Mouse (Mus musculus) right cerebral cortex, adult 18-20 months (tissue): ENCODE results near the gene Cdc6.
A peak's percentile ranks its signal among the peaks of the same experiment; 100 is the strongest.
"Not testable (repeated sequence)": the region's sequence is repeated elsewhere in the genome, so short reads cannot be mapped to it uniquely, and the experiment has no call there.

Source experiments
- DNase-seq: peaks from one replicate; pipeline ENCODE4 v3.0.0; 2022; ENCODE audit warnings: mixed read lengths

Gene Cdc6

DNA sequence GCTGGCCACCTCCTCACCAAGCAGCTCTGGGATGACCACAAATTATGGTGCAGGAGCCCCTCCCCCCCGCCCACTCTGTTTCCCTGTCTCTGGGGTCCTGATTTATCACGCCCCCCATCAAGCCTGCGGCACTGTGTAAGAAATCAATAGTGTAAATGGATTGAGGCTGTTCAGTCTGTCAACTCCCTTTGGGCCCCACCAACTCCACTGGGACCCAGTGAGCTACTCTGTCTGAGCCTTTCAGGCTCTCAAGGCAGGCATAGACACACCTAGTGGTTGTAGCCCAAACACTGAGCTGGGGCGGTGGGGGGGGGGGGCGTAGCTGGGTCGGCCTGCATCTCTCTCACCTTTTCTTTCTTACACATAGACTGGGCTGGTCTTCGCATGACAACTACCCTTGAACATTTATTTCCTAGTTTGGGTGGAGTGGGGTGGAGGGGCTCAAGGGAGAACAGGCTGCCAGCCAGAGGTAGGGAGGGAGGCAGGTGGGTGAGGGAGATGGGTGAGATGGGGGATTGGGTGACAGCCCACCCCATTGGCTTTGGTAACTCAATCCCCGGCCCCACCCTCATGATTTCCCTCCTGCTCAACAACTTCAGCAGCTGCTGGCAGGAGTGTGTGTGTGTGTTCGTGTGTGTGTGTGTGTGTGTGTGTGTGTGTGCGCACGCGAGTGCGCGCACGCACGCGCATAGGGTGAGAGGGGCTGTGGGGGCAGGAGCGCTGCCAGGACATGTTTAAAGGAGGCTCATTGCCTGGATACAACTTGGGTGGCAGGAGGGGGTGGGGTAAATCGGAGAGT, 24.9 kb downstream of the Cdc6 start:
- no peak for DNase-seq

DNA sequence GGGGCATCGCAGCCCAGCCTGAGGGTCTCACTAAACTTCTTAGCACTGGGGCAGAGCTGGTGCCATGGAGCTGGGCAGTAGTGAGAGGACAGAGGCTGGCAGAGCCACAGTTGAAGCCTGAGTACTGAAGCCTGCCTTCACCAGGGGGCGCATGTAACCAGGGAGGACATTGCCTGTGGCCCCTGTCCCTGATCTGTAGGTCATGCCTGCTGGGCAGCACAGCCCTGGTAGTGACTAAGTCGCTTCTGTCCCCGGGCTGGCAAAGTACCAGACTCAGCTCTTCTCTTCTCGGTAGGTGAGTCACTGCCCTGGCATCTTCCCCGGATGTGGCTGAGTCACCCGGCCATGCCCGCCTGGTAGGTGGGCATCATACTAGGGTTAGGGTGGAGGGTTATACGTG, 25.6 kb downstream of the Cdc6 start:
- peak; percentile 83 for DNase-seq

DNA sequence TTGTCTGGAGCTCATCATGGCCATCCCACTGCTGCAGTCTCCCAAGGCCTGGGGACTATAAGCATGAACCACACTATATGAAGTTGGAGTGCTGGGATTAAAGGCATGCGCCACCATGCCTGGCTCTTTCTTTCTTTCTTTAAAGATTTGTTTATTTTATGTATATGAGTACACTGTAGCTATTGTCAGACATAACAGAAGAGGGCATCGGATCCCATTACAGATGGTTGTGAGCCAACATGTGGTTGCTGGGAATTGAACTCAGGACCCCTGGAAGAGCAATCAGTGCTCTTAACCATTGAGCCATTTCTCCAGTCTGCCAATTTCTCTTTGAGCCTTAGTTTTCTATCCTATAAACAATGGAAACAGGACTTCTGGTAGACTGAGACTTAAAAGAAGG, 26.2 kb downstream of the Cdc6 start:
- DNase-seq = not testable (repeated sequence)

DNA sequence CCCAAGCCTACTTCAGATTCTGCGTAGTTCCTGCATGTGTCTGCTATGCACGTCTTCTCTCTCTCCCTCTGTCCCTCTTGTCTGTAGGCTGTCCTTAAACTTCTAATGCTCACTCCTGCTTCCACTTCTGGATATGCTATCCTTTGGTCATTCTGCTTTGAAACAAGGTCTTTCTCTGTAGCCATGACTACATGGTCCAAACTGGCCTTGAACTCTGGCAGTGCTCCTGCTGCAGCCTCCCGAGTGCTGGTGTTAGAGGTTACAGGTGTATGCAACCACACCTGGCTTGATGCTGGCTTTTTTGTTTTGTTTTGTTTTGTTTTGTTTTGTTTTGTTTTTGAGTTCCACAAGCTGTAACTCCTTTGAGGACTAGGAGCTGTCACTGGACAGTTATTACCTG, 26.8 kb downstream of the Cdc6 start:
- no peak for DNase-seq

DNA sequence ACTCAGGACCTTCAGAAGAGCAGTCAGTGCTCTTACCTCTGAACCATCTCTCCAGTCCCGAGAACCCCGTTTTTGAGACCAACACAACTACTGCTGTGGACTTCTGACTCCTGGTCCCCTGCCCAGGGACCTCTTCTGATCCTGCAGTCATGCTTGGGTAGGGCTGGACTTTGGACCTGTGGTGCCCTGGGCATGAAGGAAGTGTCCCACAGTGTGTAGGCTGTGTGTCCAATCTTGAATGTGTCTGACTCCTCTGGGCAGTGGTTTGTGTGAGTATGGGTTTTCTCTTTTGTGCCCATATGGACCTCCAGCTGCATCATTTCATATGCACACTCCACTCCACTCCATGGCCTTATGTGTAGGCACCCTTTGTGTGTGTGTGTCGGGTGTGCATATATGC, 27.5 kb downstream of the Cdc6 start:
- no peak for DNase-seq

DNA sequence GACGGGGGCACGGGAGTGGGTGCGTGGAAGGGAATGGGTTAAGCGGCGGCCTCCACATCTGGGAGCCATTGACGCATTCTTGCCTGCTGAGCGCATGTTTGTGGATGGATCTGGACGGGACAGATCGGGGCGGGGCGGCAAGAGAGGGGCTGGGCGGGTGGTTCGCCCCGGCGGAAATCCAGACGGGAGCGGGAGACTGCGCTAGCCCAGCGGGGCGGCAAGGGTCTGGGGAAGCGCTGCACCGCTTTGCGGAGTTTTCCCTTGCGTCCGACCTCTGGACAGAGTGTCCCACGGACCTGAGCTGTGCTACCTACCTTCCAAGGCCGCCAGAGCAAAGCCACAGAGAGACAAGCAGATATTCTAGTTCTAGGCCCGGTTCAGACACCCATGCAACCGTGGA, 28.6 kb downstream of the Cdc6 start:
- DNase-seq = no peak

DNA sequence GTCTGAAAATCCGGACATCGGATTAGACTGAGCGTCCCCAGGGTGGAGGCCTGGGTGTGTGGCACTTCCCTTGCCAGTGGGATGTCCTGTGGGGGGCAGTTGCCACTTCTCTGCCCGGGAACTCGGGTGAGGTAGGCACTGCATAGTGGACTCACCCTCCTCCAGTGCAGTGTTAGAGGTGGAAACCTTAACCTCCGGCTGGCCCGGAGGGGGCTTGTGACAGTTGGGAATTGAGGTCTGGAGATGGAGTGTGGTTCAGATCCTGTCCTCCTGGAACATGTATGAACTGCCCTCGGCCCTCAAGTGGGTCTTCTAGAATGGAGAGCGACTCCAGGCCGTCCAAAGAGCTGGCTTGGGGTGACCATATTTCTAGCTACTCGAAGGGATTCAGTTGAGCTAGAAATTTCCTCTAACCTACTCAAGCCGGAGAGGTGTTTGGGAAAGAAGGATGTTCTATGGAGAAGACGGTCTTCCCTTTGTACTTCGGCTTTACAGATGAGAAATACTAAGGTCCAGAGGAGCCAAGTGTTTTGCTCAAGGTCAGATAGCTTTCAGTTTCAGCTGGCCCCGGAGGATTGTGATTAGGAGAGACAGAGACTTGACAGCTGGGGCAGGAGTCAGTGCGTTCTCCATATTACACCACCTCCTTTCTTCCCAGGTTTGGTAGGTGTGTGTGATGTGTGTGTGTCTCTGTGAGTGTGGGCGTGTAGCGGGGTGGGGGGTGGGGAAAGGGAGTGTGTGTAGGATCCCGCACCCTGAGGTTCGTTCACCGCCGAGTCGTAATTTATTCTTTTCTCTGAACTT, 29.2 kb downstream of the Cdc6 start:
- no peak for DNase-seq

DNA sequence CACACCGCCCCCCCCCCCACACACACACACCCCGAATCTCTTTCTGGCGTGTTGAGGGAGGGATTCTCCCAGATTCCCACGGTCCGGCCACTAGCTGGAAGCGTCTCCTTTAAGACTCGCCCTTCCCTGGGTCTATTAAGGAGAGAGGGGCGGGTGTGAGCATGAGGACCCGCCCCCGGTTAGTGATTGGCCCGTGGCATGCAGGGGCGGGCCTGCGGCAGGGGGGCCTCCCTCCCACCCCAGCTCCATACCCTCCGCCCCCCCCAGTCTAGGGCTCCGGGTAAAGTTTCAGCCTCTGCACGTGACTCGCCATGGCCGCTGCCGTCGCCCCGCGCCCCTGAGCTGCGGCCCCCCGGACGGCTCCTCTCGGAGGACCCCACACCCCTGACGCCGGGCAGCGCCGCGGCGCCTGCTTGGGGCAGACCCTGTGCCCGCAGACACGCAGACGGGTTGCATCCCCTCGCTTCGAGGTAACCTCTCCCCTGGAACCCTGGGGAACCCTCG, 29.9 kb downstream of the Cdc6 start:
- DNase-seq = peak; percentile 76

DNA sequence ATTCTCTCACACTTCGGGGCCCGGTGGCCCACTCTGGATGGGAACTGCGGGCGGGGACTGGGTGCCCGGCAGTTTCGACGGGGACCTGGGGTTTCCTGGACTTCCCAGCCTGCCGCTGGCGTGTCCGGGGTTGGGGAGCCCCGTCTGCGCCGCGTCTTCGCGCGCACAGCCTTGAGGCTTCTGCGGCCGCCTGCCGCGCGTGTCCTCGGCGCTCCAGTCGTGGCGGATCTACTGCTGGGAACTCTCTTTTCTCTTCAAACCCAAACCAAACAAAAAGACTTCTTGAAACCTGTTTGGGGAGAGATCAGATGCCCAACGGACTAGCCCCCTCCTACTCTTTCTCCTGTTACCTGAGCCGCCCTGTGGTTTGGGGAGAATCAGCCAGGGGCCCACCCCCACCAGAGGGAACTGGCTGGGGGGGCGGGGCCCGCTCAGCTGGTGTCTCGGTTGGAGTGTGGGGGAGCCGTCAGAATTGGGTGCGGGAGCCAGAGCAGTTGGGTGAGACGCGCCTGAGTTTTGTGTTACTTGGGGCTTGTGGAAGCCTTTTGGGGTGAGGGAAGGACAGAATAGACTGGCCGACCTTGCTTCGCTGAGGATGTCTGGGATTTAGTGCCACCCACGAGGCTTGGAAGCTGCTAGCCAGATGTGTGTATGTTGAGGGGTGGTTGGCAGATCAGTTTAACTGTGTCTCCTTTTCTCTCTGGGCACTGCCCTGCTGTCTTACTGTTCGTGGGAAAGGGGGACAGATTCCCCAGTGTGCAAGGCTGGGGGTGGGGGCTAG, 30.5 kb downstream of the Cdc6 start:
- DNase-seq = no peak

DNA sequence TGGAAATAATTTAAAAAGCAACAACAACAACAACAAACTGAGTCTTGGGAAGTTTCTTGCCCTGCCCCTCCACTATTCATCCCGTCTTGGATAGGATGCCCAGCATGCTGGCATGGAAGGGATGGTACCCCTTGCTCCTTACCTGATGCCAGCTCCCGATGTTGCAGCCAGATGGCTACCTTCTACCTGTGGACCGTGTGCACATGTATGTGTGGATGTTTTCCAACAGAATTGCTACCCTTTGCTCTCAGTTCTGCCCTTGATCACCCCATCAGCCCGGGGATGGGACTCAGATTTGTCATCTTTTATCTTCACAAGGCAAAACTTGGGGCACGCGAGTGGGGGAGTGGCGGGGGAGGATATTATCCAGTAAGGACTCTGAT, 31.1 kb downstream of the Cdc6 start:
- no peak for DNase-seq

DNA sequence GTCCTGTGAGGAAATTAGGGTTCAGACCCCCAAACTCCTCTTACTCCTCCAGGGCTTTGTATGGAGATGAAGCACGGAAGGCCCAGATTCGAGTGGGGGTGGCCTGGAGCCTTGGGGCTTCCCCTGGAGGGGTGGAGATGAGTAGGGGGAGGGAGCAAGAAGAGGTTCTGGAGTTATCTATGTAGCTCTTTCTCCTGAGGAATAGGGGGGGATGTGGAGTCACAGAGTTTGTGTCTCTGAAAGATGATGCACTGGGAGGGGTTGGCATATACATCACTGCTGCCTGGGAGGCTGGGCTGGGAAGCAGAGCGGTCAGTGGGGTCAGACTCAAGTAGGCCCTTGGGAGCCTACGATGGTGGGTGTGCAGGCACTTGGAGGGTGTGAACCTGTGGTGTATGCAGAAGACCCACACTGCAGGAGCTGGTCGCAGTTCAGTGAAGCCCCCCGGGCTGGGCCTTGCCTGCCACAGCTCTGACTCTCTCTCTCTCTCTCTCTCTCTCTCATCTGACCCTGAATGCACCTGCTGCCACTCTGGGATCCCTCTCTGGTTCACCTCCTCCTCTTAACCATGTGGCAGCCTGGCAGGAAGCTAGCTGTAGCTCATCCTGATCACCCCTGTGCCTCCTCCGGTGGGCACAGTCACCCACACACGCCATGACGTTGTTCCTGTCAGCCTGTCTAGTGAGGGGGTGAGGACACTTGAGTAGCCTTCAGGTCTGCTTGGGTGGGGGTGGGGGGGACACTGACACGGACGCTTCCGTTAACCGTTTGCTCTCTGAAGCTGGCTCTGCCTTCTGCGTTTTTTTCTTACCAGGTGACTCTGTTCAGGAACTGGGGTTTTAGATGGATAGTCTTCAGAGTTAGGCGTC, 31.7 kb downstream of the Cdc6 start:
- no peak for DNase-seq

DNA sequence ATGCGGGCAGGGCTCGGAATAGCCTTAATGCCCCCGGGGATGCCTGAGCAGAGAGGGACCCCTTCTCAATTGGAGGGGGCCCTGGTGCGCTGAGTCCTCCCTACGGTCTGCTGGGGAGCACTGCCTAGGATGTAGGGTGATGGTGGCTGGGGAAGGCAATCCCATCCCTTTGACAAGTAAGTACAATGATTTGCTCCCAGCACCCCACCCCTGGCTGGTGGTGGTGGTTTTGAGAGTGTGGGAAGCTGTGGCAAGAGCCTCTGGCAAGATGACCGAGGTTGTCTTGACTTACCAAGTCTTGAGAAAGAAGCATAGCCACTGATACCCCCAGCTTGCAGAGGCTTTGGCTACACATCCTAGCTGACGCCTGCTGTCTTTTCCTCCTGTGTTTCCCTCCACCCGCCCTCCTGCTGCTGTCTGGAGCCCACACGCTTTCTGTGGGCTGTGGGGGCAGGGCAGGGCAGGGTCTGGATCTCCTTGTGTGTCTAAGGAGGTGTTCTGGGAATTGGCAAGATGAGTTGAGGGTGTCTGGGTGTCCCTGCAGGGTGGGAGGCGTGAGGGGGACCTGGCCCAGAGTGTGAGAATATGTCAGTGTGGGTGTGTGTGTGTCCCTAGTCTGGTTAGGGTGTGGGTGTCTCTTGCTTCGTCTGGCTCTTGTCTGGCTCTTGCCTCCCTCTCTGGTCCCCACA, 32.5 kb downstream of the Cdc6 start:
- peak; percentile 78 for DNase-seq

DNA sequence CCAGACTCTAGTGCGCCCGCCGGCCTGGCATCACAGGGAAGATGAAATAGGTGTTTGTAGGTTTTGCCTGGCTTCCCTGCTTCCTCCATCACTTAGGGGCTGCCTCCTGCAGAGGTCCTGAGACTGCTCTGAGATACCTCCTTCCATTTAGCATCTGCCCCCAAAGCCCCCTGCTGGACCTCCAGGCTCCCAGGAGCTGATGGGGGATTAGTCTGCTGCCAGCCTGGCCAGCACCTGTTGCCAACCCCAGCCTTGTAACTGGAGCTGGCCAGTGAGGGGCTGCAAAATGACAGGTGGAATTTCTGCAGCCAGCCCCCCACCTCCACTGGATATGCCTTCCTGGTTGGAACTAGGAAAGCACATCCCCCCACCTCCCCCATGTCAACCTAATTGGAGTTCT, 33.2 kb downstream of the Cdc6 start:
- no peak for DNase-seq

DNA sequence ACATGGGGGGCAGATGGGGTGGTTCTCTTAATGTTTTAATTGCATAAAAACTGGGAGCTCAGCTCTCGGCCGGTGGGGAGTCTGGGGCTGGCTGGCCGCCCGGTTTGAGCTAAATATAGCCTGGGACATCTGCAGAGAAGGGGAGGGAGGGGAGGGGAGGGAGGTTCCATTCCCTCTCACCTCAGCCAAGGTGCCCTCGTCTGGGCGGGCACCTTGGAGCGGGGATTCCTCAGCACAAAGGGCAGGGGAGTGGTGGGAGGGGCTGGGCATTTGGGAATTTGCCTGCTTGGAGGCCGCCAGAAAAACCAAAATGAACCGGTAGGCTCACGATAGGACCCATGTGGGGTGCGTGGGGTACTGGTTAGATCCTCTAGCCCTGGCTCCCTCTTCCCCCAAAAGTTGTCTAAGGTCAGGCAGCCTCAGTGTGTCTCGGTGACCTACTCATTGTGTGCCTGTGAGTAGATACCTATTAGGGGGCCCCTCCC, 33.8 kb downstream of the Cdc6 start:
- DNase-seq = no peak

DNA sequence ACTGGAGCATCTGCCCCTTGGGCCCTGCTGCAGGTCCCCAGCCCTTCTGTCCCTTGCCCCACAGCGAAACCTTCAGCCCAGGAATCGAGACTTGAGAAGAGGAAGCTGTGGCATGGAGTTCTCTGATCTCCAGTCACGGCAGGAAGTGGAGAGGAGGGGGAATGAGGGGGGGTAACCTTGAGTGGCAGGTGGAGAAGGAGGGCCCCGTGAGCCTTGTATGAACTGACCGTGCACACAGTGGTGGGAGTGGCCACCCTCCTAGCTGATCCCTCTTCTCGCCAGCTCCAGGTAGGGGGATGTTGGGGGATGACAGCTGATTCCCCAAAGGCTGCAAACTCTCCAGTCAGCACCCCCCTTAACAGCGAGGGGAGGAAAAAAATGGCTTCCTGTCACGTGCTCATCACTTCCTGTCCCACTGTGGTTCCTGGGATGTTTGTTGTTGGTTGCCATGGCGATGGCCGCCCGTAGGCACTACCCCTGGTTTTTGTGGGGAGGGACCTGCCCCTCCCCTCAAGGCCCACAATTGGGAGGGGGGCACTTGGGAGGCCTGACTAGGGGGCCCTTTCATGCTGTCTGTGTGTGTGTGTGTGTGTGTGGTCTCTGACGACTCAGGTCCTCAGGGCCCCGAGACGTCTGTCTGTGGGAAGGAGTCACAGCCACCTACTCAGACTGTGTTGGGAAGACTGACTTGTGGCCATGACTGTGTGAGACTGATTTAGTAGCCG, 34.4 kb downstream of the Cdc6 start:
- DNase-seq = no peak

DNA sequence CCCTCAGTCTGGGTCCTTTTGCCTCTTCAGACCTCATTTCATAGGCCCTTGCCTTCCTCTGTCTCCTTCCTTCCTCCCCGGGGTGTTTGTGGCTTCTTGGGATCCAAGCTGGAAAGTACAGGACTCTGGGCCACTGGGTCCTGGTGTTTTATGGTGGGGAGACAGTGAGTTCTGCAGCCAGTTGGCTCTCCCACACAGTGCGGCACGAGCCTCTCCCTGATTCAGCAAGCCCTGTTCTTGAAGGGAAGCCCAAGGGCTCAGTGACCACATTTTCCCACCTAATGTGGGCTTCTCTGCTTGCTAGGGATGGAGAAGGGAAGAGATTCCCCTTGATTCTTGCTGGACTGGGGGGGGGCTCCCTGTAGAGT, 34.9 kb downstream of the Cdc6 start:
- no peak for DNase-seq

DNA sequence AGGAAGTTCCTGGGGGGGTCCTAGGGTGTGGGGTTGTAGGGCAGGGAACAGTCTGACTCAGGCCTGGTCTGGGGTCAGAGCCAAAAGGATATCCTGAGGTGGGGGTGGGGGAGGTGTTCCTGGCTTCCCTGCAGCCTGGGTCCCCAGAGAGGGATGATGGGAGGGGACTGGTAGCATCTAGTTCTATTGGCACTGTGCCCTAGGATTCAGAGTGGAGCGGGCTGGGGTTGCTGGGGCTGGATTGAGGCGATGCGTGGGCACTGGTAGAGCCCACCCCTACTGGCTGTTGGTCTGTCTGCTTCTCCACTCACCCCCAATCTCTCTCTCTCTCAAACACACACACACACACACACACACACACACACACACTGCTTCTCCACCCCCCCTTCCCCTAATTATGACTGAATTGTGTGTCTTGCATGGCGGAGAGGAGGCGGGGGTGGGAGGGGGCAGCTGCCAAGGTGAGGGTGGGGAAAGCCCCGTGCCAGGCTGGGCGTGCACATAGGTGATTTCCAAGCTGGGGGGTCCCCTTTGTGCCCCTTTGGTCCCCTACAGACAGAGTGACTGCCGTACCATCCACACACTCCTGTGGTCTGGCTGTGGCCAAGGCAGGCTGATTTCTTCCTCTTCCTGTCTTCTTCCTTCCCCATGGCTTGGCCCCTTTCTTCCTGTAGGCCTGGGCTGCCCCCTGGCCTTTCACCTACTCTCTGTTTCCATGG, 35.5 kb downstream of the Cdc6 start:
- DNase-seq = no peak

DNA sequence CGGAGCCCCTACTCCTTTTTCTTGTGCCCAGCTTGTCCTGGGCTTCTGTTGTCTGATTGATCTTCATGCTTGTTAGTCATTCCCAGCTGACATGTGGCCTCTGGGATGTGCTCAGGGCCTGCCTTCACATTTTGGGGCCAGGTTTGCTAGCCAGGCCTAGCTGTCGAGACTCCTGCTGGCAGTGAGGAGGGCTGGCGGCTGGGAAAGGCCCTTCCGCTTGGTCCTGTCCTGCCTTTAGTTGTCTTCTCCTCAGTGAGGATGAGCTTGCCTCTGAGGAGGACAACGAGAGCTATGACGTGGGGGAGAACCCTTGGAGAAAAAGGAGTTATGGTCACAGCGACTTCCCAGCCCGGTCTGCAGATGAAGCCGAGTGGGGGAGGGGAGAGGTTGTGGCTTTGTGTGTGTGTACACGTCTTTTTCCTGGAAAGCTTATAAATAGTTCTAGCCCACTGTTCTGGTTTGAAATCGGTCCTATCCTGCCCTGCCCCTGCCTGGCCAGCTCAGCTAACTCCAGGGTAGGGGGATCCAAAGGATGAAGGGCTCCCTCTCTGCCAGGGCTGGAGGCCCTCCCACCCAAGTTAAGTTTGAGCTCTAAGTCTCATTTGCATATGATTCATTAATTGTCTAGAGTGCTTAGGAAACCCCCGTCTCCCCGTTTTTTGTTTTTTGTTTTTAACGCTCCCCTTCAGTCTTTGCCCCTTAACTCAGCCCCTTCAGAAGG, 36.3 kb downstream of the Cdc6 start:
- DNase-seq = no peak

DNA sequence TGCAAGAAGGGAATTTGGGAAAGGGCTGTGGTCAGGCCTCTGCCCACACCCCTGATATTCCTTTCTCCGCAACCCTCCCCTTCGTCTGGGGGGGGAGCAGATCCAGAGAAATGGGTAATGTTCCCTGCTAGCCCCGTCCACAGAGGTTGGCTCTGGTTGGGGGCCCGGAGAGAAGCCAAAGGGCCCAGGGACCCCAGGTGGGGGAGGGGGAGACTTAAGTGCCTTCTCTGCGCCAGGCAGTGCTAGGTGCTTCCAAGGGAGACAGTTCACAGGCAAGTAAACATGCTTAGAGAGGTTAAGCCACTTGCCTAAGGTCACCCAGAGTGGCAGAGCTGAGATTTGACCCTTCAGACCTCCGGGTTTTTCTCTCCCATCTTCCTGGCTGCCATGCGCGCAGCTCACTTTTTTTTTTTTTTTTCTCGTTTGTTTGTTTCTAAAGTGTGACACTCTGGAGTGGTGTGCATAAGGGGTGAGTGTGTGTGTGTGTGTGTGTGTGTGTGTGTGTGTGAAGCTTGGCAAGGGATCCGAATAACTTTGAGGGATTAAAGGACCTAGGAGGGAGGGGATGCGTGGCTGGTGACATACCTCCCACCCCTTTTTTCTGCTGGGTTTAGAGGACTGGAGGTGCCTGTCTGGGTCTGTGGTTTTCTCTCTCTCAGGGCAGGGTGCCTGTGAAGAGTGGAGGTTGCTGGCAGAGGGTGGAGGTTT, 37.5 kb downstream of the Cdc6 start:
- DNase-seq = no peak
